Mouse (Mus musculus): ENCODE measurements at regions not wholly inside any gene's neighbourhood (a gene's known extent, or its start where the extent isn't known, plus 50 kb on each side); places are given as distances from the start of the nearest gene placed in this dataset.

- DNase-seq = no peak
These were observed 199.5 kb upstream of the Gk2 start for GRCm38 (mm10) chr5:97656167-97656924.

- DNase-seq = no peak
These were observed 198.4 kb upstream of the Gk2 start for GRCm38 (mm10) chr5:97655266-97655665.

GRCm38 (mm10) chr5:97654414-97654813 lies 197.6 kb upstream of the Gk2 start:
- no peak for DNase-seq

GRCm38 (mm10) chr5:97642251-97642650 lies 185.4 kb upstream of the Gk2 start:
- no peak for DNase-seq

- no peak for DNase-seq
These were observed 184.8 kb upstream of the Gk2 start for GRCm38 (mm10) chr5:97641646-97642045.

- no peak for DNase-seq
These were observed 179.5 kb upstream of the Gk2 start for GRCm38 (mm10) chr5:97636357-97636756.

GRCm38 (mm10) chr5:97633766-97634165 lies 176.9 kb upstream of the Gk2 start:
- no peak for DNase-seq

- DNase-seq = peak; percentile 43
These were observed 176.0 kb upstream of the Gk2 start for GRCm38 (mm10) chr5:97632791-97633190.

GRCm38 (mm10) chr5:97625200-97625599 lies 168.4 kb upstream of the Gk2 start:
- DNase-seq = no peak

- no peak for DNase-seq
These were observed 163.1 kb upstream of the Gk2 start for GRCm38 (mm10) chr5:97619890-97620289.

- no peak for DNase-seq
These were observed 161.6 kb upstream of the Gk2 start for GRCm38 (mm10) chr5:97618411-97618810.

- no peak for DNase-seq
These were observed 145.4 kb upstream of the Gk2 start for GRCm38 (mm10) chr5:97602176-97602575.

- no peak for DNase-seq
These were observed 144.6 kb upstream of the Gk2 start for GRCm38 (mm10) chr5:97601384-97601783.

GRCm38 (mm10) chr5:97598741-97599140 lies 141.9 kb upstream of the Gk2 start:
- no peak for DNase-seq

- no peak for DNase-seq
These were observed 139.1 kb upstream of the Gk2 start for GRCm38 (mm10) chr5:97595916-97596315.

- no peak for DNase-seq
These were observed 137.3 kb upstream of the Gk2 start for GRCm38 (mm10) chr5:97594081-97594480.

GRCm38 (mm10) chr5:97582509-97582908 lies 125.7 kb upstream of the Gk2 start:
- DNase-seq = no peak

GRCm38 (mm10) chr5:97565486-97565885 lies 108.7 kb upstream of the Gk2 start:
- DNase-seq = no peak

GRCm38 (mm10) chr5:97563724-97564123 lies 106.9 kb upstream of the Gk2 start:
- no peak for DNase-seq

GRCm38 (mm10) chr5:97554274-97554673 lies 97.5 kb upstream of the Gk2 start:
- DNase-seq = no peak

- DNase-seq = peak; percentile 64
These were observed 96.3 kb upstream of the Gk2 start for GRCm38 (mm10) chr5:97553122-97553521.

- DNase-seq = no peak
These were observed 80.9 kb upstream of the Gk2 start for GRCm38 (mm10) chr5:97537492-97538257.

GRCm38 (mm10) chr5:97533733-97534132 lies 76.9 kb upstream of the Gk2 start:
- no peak for DNase-seq

- no peak for DNase-seq
These were observed 70.7 kb upstream of the Gk2 start for GRCm38 (mm10) chr5:97527555-97527954.

All from thymus, postnatal 4 days (tissue).